Mouse (Mus musculus): Measurements from ENCODE around the gene Ifrd2.
A peak's percentile ranks its signal among the peaks of the same experiment; 100 is the strongest.

Ifrd2 gene

DNA sequence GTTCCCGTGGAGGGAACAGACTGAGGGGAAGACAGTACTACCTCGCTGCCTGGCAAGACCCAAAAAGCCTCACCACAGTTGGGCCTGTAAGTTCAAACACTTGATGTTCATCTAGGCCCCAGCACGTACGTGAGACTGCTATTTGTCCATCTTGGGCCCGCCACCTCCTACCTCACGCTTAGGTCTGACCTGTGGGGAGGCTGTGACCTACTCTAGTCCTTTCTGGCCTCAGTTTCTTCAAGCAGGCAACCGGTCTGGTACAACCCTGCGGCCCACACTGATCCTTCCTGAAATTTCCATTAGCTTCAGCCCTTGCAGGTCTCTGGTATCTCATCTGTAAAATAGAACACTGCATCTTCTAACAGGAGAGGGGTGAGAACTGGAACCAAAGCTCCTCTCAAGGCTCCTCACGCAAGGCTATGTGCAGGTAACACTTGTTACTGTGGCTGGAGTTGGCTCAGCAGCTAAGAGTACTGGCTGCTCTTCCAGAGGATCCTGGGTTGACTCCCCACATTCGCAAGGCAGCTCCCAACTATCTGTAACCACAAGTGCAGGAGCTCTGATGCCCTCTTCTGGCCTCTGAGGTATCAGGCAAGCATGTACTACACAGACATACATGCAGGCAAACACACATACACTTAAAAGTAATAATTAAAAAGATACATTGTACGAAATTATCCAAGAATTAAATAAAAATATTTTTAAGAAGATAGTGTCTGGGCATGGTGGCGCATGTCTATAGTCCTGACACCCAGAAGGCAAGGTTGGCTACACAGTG lies 38.1 kb downstream of the Ifrd2 start:
- DNase-seq: peak; percentile 55

DNA sequence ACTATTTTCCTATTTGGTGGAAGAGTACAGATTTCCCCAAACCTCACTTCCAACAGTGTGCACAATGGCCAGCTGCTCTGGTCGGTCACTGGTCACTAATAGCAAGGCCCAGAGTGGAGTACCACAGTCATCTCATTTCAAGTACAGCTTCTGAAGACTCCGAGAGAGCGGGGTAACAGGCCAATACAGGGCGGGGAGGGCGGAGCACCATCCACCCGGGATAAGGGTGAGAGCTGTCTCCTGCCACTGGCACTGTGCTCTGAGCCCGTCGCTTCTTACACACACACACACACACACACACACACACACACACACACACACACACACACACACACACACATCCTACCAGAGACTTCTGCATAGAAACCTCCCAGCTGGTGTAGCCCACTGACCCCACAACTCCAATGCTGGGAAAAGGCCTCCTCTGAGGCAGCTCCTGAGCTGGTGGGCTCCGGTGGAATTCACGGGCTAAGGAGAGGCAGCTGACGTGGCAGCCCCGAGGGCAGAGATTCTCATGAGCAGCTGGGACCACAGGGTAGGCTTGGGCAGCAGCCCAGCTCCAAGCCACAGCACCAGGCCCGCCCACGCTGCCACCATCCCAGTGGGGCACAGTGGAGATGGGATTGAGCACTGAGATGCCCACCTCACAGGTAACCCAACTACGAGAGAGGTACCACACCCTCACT lies 38.9 kb downstream of the Ifrd2 start:
- no peak for DNase-seq

DNA sequence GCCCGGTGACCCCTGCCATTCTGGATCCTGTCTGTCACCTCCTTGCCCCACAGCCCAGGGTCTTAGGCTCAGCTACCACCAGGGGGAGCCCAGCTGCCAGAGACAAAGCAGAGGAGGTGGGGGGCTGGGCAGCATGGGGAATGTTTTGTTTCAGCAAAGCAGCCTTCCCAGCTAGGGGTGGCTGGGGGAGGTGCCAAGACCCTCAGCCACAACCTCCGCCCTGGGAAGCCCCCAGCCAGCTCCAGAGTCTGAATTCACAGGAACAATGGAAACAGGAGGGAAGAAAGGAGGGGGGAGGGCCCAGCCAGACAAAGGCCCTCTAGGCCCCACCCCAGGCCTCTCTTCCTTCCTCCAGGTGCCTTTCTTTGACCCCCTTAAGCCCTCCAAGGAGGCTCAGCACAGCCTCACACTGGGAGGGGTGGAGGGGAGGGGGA lies 39.4 kb downstream of the Ifrd2 start:
- DNase-seq: peak; percentile 94

DNA sequence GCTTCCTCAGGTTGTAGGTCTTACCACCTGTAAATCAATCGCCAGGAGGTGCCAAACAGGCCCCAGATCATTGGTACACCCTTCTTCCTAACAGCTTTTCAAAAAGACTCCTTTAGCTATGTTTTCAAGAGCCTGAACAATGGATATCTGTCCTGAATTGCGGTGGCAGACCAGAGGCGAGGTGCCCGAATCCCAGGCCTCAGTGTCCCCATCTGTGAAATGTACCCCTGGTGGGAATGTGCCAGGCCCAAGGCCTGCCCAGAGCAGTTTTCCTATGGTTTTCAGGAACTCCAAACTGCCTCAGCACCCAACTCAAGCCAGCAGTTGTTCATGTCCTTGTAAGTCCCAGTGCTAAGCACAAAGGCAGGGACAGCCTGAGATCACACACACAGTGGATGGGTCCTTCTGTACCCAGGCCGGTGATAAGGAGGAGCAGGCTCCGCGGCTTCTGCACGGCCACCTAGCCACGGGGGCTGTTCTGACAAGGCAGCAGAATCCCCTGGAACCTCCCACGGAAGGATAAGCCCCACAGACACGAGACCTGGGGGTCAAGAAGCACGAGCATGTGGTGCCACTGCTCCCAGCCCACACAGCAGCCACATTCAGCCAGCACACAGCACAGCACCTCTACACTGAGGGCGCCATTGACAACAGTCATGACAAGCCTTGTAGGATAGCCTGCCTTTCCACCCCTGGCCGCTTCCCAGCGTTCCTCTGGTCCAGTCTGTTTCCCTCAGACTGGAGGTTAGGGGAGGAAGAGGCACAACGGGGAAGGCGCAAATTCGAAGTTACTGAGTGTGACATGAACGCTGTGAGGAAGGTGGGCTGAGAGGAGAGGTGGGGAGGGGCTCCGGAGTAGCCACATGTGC lies 40.2 kb downstream of the Ifrd2 start:
- no peak for DNase-seq

DNA sequence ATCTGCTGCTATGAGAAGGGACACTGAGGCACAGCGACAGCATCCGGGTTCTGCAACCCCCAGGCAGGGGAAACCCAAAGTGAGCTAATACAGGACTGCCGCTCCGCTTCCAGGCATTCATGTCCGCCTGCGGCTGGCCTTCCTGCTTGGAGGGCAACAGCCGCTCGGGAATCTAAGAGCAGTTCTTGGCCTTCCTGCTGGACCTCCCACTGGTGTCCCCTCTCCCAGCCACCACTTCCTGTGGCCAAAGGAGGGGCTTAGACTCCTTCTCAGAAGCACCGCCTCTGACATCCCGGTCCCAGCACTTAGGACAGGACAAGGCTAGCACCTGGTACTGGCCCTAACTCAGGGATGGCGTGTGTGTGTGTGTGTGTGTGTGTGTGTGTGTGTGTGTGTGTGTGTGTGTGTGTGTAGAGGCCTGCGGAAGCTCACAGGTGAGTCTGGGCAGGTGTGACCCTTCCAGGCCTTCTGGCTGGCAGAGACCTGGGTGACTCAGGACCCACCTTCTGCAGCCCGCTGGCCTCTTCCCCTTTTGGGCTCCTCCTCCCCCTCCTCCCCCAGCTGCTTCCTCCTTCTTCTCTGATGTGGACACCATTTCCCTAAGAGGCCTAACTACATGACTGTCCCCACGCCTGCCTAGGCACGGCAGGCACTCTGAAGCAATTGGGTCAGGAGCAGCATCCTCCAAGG lies 41.4 kb downstream of the Ifrd2 start:
- peak; percentile 79 for DNase-seq

DNA sequence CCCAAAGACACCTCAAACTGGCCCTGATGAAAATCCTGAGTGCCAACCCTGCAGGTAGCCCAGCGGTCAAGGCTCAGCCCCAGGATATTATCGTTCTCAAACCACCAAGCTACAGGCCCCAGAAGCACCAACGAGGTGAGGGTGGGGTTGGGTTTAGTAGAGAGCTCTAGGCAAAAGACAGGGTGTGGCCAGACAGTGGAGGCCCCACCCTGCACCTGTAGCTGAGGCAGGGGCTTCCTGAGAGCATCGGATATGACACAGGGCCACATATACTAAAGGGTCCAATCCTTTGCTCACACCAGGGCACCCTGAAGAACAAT lies 41.9 kb downstream of the Ifrd2 start:
- no peak for DNase-seq

DNA sequence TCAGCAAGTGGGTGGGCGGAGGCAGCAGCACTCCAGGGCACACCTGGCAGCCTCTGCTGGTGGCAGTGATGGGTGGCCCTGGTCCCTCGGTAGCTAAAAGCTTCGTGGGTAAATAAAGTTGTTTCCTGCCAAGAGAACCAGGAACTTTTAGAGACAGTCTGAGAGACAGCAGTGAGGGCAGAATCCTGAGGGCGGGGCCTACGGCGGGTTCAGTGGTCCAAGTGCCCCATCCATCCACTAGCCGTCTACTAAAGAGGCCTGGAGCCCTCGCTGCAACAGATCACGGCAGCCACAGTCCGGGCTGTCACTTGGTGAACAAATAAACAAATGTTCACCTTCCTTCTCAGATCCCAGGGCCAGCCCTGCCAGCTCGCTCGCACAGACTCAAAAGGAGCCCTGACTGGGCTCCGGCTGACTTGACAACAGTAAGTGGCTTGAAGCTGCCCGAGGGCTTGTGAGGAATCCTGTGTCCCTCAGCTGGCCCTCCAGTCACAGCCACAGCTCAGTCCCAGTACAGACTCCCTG lies 42.5 kb downstream of the Ifrd2 start:
- peak; percentile 37 for DNase-seq

DNA sequence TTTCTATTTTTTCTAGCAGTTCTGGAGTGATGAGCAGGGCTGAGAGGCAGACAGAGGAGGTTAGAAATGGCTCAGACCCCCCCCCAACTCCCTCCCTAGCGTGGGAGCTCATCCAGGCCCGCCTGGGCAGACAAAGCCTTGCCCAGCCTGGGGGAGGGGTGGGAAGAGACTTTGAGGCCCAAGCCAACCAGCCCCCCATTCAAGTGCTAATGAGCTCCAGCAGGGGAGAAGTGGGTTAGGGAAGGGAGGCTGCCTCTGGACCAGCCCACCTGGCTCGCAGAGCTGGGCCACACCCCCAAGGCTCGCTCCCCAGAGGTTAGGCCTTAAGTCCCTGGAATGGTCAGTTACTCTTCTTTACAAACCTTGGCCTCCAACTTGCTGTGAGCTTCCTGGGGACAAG lies 43.1 kb downstream of the Ifrd2 start:
- no peak for DNase-seq

DNA sequence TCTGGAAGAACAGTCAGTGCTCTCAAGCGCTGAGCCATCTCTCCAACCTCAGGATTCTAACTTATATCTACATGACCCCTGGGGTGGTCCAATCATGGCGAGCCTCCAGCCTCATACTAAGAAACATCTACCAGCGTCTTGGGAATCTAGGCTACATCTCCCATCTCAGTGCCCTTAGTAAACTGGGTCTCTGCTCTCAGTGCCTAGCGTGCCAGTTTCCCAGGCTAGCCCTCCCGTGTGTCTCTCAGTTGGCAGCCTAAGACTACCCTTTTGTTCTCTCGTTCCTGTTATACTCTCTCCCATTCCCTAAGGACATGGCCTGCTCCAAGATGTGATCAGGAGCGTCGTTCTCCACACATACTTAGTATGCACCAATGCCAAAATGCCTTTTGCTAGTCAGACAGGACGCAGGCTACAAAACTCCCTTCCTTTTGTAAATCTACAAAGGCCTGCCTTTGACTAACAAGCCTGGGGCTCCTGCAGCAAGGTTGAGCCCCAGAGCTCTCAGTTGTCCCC lies 43.9 kb downstream of the Ifrd2 start:
- no peak for DNase-seq

DNA sequence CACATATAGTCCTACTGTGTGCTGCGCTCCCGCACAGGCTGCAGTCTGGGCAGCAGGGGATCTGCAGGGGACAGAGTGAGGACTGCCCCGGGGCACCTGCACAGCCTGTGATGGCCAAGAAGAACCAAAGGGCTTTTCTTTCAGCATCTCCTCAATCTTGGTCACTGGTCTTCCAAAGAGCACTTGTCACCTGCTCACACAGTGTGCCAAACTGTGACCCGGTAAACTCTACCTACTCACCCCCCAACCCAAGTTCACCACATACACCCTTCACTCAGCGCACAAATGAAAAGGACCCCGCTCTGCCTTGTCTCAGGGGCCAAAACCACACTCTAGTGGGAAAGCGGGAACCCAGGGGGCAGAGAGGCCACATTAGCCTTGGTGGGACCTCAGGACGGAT lies 44.4 kb downstream of the Ifrd2 start:
- no peak for DNase-seq

DNA sequence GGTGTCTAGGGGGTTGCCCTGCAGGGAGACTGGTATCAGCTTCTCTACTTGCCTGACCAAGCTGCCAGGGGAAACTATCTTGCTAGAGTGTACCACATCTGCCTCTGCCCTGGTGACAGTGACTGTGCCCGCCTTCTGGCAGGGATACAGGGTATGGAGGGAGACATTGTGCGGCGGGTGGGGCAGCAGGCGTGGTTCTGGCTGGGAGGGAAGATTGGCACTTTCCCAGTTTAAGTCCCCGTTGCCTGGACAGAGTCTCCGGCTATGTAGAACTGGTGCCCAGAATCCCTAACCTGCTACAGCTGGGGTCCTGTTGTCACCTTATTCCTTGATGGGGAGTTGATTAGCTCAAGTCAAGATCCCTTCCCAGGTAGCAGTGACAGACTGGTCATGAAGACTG lies 45.0 kb downstream of the Ifrd2 start:
- peak; percentile 85 for DNase-seq

DNA sequence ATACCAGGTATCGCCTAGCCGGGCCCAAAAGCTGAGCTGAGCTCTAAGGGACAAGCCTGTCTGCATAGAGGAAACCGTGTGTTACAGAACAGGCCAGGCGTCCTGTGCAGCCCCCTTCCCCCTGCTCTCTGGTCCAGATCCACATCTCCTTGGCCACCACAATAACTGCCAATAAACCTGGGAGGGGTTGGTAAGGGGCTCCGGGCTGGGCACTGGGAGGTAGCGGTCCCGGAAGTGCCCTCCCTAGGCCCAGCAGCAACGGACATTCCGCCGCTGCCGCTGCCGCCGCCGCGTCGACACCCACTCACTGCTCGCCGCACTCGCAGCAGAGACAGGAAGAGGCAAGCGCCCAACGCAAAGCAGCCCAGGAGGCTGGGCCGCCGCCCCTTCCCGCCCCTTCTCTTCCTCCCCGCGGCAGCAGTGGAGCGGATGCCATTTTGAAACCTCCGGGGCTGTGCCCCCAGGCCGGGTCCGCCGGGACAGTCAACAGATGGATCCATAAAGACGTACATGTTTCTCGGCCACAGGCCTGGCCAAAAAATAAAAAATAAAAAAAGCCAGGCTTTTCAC lies 45.7 kb downstream of the Ifrd2 start:
- DNase-seq: peak; percentile 93

DNA sequence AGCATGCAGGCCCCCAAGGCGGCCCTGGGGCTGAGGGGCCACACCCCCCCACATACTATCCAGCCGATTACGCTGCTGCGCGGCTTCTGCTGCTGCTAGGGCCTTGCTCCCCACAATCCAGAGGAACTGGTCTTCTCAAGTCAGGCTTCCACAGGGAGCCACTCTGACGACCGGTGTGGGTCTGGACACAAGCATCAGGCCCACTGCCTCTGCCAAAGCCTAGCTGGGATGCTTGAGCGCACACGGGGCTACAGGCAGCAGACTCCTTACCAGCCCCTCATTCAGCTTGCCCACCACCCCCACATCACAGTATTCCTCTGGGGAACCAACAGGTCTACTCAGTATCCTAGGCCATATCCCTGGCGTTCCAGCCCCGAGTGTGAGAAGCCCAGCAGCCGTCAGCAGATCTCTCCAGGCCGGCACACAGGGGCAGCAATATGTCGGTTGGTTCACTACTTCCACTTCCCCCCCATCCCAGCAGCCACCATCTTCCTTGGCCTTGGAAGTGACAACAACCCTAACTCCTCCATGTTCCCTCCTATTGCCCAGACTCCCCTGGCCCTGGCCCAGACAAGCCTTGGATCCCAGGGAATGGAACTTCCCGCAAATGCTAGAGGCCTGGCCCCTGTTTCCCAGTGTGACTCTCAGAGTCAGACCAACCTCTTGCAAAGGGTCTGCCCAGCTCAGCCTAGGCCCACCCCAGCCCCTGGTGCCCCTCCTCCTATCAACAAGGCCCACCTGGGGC lies 46.4 kb downstream of the Ifrd2 start:
- peak; percentile 40 for DNase-seq

DNA sequence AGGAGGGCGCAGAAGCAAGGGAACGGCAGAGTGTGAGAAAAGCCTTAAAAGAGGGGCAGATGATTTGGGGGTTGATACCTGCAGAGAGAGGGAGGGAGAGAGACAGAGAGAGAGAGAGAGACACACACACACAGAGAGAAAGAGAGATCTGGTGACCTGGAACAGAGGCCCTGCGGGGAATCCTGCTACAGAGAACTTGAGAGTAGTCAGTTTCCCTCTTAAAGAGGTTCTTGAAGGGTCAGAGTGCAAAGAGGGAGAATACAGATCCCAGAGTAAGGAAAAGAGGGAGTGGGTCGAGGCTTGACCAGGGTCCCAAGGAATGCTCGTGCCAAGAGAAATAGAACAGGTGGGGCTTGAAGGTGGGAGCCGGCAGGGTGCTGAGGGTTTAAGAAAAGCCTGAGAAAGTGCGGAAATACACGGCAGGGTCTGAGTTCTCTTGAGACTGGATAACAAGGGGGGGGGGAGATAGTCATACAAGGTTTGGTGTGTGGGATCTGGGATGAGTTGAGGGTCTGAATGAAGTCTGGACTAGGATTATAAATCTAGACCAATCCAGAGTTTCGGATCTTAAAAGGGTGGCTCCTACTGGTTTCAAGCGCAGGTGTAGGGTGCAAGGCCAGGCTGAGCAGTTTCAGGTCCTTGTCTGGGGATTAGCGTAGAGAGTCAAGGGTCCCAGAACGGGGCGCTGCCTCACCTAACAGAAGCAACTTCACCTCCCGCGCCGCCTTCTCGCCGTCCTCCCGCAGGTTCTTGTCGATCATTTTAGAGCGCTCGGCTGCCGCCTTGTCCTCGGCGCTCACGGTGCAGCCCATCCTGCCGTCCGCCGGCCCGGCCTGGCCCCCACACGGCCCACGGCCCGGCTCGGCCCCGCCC lies 47.2 kb downstream of the Ifrd2 start:
- DNase-seq: no peak

DNA sequence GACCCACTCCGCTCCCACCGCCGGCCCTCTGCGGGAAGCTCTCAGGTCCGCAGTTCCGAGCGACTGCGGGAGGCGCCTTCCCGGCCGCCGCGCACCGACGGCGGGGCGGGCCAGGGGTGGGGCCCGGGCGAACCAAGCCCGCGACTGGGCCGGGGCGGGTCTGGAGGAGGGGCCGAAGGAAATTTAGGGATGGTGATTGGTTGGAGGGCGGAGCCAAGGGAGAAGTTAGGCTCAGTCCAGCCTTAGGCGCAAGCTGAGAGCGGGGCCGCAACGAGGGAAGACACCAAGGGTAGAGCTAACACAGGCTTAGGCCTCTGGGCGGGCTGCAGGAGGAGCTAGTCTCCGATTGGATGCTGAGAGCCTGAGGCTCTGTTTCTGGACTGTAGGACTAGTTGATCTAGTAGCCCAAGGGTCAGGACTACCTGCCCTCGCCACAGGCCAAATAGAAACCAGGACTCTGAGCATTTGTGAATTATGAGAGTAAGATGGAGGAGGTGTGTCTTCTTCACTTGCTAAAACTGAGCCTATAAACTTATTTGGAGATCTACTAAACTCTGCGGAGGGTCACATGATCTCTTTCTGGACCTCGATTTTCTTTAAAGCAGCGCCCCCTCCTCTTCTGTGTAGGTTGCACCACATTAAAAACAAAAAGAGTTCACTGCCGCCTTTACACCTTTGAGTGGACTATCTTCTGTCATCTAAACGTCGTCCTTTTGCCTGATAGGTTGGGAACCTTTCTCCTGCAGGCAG lies 48.0 kb downstream of the Ifrd2 start, which contains the start of gene Gnai2:
Gene Gnai2, minus strand, starts transcription at position 89 of the 750 bp plus-strand sequence.
- DNase-seq: peak; percentile 98

DNA sequence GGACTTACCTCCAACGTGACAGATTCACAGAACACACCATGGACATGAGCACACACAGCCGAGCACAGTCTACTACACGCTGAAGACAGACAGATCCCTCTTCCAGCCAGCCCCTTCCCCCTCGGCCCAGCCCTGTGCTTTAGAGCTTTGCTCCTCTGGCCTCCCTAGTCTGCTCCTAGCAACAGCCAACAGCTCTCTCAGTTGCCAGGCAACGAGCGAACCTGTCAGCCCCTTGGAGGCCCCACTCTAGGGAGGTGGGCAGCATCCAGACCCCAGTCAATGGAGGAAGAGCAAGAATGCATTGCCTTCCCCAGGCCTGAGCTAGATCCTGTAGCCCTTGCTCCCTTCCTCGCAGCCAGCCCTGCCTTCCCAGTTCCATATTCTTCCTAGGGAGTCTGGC lies 49.6 kb downstream of the Ifrd2 start:
- DNase-seq: no peak

DNA sequence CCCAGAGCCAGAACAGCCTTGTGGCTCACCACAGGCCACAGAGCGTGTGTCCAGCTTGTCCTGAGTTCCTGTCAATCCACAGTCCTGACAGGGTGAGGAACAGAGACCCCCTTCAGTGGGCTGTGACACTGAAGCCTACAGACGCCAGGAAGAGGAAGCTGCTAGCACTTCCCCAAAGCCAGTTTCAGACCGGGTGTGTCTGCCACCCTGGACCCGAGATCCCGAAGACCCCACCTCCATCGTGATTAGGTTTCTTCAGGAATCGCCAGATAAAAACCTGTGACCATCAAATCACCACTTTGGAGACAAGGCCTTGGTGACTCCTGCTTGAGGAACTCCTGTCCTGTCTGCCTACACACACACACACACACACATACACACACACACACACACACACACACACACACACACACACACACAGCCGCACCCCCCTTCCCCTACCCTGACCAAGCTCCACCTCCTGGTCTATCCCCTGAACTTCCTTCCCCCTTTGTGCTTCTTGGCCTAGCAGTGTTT lies 52.9 kb downstream of the Ifrd2 start:
- DNase-seq: peak; percentile 65

DNA sequence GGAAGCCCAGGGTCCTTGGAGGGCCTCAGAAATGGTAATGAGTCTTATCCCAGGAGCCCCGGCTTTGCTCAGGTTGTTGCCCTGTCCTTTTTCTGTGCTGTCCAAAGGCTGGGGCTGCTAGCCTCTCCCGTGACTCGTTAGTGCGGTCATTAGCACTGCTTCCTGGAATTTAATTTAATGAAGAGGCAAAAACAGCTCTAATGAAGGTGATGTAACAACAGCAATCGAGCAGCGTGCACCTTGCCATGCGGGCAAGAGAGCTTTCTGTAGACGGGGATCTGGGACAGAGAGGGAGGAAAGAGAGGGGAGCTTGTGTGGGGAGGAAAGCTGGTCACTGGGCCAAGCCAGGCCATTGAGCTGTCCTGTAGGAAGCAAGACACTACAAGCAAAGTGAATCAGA lies 54.2 kb downstream of the Ifrd2 start:
- DNase-seq: no peak

Data from lung, postnatal 36 days (tissue).